Mouse (Mus musculus) B cell, adult 2 months (primary cell): Measurements from ENCODE around the gene Fads1.
"Not testable (repeated sequence)": the region's sequence is repeated elsewhere in the genome, so short reads cannot be mapped to it uniquely, and the experiment has no call there.

Source experiments
- DNase-seq, 2 experiments: peaks; one replicate each; pipeline ENCODE4 v3.0.0; 2022

The Fads1 gene

DNA sequence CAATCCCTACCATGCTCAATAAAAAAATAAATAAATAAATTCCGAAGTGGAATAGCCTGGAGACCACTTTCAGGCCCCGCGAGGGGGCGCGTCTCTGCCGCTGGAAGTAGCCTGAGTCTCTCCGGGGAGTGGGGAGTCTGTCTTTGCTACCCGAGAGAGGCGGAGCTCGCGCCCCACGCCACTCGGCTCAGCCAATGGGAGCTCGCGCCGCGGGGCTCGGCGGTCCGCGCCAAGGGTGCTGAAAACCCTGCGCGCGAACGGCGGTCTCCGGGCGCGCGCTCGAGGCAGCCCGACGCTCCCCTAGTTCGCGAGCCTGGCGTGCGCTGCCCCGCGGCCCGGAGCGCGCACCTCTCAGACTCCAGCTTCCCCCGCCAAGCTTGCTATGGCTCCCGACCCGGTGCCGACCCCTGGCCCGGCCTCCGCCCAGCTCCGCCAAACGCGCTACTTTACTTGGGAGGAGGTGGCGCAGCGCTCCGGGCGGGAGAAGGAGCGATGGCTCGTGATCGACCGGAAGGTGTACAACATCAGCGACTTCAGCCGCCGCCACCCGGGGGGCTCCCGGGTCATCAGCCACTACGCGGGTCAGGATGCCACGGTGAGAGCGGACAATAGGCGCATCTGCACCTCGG lies at the start of gene Fads1:
TSS of gene Fads1 (plus strand) at position 219 of the 629 bp plus-strand sequence.
- DNase-seq, result peak; percentile 74 to 77

DNA sequence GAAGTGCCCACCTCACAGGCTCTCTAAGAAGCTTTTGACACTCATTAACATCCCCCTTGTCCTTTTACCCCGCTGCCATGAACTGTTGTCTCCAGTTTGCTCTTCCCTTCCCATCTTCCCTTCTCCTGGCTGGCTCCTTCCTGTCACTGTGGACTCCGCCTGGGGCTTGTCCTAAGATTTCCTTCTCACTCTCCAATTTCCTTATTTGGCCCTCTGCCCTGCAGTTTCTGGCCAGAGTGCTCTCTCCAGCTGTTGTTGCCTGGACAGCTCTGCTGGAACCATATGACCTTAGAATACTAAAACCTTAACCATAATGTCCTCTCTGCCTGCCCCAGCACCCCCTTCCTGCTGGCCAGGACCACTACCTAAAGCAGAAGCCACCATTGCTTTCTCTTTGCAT lies 48.0 kb upstream of the Fads1 start:
- no peak for DNase-seq

DNA sequence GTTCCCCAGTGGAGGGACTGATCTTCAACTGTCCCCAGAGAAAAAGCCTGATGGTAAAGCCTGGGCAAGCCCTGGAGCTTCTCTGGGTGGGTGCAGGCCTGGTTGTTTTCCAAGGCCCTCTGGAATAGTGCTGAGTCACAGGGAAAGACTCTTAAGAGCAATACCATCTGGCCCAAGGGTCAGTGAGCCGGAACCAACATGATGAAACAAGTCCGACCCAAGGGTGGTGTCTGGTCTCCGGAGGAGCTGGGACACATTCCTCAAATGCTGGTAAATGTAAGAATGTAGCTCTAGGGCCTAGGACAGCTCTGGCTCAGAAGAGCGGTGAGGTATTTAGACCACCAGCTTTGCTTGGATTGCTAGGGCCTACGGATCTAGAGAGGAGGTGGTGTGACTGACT lies 45.3 kb upstream of the Fads1 start:
- DNase-seq, result no peak

DNA sequence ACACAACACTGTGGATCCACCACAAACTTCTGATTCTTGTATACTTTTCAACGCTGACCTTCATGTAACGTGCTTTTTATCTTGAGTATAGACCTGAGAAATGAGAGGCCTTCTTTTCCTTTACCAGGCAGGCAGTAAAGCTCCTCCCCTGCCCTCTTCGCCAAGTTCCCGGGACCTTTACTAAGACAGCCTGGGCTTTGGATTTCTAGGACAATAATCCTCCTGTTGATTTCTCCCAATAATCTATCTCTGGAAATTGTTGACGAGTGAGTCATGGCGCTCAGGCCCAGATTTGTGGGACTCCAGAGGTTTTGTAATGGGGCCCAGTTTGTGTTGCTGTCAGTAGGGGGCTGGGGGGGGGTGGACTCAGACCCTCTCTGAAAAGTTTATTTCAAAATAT lies 43.0 kb upstream of the Fads1 start:
- DNase-seq, result no peak

DNA sequence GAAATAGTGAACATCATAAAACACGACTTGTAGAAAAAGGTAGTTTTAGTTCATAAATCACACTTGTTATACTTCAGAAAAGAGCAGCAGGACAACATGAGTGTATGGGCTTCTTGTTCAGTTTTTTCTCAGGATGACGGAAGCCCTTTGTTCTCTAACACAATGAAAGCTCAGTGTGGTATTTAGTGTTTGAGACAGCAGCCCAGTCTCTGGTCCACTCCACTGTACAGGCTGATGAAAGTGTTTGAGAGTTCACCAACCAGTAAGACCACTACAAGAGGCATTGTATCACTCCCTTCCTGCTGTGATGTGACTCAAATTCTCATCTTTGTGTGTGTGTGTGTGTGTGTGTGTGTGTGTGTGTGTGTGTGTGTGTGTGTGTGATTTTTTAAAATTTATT lies 39.0 kb upstream of the Fads1 start:
- DNase-seq, result no peak

DNA sequence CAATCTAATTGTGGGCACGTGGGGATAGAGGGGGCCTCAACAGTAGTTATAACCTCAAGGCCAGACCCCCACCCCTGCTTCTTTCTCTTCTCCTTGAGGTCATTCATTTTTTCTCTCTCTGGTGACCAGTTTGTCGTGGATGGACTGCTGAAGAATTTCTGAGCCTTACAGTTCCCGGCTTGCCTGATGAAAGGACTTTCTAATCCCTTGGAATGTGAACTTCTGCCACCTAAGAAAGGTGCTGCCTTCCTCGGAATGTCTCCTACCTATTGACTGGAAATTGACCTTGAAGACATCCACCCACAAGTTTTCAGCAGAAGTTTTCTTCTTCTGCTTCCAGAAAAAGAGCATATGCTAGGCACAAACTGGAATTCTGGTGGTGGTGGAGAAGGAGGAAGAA lies 38.2 kb upstream of the Fads1 start:
- no peak for DNase-seq

DNA sequence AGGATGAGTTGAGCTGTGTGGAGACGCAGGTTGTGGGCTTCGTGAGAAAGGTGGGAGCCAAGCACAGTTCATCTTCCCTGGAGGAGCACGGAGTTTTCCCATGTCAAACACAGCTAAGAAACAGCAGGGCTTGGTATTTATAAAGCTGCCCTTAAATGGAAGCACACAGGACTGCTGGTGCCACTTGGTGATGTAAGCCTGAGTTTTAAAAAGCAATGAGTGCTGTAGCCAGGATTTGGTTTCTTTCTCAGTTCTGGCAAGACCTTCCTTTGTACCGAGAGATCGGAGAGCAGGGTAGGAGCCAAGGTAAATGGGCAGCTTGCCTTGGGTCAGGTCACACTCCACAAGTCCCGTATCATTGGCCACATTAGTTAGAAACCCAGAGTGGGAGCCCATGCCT lies 34.1 kb upstream of the Fads1 start:
- no peak for DNase-seq

DNA sequence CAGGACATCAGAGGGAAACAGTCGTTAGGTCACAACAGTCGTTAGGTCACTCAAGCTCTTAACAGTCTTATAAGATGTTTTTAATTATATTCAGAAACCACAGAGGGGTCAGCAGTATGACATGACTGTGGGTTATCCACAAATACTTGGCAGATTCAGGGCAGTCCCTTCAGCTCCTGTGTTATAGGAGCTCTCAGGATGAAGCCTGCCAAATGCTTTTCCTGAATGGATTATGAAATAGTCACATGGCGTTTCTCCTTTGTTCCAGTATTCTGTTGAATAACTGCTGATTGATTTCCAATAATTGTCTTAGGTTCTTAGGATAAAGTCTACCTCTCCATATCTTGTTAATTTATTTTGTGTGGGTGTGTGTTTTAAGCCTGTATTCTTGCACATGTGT lies 33.5 kb upstream of the Fads1 start:
- DNase-seq, result no peak

DNA sequence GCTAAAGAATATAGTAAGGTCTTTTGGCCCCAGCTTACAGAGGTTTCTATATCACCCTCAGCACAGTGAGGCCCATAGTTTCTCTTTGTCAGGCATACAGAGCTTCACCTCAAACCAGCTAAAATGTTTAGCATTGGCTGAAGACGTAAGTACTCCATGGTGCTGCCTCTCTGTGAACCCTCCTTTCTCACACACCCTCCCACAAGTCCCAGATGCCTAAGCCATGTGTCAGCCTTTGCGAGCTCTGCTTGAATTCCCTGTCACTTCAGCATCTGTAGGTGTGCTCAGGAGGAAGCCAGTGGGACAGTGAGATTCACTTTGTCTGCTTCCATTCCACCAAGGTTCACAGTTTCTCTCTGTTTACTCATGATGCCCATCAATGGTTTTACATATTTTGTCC lies 25.0 kb upstream of the Fads1 start:
- no peak for DNase-seq

DNA sequence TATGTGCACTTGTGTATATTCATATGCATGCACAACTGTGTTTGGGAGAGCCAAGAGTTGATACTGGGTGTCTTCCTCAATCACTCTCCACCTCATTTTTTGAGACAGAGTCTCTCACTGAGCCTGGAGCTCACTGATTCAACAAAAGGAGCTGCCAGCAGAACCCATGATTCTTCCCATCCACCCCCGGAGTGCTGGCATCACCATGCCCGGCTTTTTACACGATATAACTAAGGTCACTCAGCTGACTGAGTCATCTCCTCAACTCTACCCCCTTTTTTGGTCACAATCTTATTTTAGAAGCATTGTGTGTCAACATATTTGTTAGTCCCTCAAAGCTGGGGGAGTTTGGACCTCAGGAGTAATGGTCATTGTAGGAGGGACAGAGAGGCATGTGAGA lies 18.8 kb upstream of the Fads1 start:
- no peak for DNase-seq

DNA sequence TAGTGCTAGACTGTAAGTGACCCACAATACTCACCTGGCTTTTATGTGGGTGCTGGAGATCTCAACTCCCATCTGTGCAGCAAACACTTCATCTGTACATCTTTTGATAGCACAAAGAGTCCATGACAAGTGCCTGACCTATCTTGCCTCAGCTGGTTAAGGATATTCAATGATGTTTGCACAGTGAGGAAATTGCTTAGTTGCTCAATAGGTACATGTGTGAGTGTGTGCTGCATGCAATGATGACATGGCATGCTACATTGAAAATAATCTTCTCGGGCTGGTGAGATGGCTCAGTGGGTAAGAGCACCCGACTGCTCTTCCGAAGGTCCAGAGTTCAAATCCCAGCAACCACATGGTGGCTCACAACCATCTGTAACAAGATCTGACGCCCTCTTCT lies 16.8 kb upstream of the Fads1 start:
- not testable (repeated sequence) for DNase-seq

DNA sequence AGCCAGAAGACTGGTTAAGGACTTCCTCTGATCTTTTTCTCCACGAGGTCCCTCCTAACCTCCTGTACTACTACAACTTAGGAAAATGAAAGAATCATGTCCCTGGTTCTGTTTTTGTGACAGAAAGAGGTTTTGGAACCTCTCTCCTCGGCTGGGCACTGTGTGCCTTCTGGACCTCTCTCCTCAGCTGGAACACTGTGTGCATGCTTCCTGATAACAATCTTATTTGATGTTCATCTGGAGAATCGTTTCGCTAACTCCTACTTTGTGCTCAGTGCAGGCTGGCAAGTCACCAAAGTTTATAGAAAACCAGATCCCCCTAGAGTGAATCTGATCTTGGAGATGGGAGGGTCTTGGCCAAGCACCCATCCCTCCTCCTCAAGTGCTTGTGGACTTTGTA lies 15.6 kb upstream of the Fads1 start:
- no peak for DNase-seq

DNA sequence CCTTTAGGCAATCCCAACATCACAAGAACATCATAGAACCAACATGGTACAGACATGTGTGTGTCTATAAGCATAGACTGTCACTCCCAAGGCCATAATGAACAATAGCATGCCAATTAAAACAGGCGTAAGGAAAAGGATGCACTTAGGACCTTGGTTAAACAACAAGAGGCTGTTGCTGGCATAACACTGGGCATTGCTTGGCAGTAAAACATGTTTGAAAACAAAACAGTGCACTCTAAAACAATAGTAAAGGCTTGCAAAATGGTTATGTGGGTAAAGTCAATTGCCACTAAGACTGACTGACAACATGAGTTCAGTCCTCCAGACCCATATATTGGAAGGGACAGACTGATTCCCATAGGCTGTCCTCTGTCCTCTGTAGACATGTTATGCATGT lies 14.7 kb upstream of the Fads1 start:
- no peak for DNase-seq

DNA sequence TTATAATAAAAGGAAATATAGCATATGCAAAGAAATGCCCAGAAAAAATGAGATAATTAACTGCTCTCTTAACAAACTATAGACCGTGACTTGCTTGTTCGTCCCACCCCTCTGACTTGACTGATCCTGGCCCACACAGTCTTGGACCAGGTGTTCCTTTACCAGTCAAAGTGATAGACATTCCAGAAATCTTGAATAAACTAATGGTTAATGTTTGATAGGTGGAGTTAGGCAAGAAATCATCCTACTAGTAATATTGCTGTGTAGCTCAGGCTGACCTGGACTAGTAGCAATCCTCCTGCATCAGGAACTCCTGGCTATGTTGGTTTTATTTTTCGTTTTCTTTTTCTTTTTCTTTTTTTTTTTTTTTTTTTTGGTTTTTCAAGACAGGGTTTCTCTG lies 14.2 kb upstream of the Fads1 start:
- DNase-seq, result no peak

DNA sequence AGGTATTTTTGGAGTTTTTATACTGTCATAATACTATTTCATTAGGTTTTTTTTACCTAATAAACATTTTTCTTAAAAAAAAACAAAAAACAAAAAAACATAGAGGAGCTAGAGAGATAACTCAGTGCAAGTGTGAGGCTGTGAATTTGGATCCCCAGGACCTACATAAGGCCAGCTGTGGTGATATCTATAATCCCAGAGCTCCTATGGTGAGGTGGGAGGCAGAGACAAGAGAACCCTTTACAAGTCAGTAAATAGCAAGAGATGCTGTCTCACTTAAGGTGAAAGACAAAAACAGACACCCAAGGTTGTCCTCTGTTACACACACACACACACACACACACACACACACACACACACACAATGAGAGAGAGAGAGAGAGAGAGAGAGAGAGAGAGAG lies 13.5 kb upstream of the Fads1 start:
- no peak for DNase-seq

DNA sequence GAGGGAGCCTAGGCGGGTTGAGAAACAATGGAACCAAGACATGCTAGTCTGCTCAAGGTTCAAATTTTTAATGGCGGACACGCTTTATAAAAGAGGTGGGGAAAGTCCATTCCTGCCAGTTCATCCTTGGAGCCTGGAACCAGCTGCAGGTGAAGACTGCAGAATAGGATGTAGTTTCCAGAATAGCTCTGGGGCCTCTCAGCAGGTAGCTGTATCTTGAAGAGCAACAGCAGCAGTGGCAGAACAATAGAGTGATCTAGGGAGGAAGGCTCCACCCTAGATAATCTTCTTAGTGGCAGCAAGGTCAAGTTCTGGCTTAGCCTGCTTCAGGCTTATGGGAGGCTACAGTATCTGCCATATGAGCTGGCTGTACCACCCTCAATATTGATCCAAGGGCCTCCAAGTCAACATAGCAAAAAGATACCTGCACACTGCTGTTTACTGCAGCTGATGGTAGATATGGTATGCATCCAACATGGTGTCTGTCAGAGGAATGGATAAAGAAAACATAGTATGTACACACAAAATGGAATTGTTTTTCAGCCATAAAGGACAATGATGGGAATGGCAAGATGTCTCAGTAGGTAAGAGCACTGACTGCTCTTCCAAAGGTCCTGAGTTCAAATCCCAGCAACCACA lies 12.9 kb upstream of the Fads1 start:
- not testable (repeated sequence) for DNase-seq

DNA sequence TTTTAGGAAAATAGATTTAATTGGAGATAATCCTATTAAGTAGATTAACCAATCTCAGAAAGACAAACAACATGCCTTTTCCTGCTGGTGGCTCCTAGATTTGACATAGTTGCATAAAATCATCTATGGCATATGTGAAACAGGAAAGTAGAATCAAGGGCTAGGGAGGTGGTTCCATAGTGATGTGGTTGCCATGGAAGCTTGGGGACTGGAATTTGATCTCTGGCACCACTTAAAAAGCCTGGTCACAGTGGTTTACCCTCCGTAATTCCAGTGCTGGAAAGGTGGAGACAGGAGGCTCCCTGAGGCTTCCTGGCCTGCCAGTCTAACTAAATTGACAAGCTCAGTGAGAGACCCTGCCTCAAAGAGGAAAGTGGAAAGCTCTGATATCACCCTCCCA lies 12.2 kb upstream of the Fads1 start:
- DNase-seq, result no peak

DNA sequence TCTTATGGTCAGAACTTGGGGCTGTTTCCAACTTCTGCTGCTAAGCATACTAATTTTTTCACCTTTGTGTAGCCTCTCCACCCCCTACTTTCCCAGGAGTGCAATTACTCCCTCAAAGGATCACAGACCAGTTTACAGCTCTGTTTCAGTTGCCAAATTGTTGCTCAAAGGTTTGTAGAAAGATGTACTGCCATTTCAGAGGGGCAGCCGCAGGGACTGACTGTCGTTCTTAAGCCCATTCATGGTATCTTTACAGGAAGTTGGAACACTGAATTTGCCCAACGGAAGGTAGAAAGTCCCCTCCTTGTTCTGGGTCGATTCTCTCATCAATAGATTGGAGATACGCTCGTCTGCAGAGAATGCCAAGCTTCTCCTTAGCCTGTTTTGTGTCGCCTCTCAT lies 11.3 kb upstream of the Fads1 start:
- no peak for DNase-seq

DNA sequence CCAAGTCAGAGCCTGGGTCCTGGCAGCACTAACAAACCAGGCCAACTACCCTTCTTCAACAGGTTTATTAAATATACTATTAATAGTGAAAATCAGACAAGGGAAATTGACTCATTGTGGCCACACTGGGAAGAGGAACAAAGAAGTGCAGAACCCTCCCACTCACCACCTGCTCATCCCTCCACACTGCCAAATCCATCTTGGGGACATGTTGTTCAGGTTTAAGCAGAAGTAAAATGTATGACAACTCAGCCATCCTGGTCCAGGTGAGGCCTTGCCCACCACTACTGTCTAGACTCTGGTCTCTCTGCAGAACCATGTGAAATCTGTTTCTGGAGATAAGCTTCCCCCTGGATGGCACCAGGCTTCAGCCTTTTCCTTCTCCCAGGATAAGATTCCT lies 10.8 kb upstream of the Fads1 start:
- no peak for DNase-seq

DNA sequence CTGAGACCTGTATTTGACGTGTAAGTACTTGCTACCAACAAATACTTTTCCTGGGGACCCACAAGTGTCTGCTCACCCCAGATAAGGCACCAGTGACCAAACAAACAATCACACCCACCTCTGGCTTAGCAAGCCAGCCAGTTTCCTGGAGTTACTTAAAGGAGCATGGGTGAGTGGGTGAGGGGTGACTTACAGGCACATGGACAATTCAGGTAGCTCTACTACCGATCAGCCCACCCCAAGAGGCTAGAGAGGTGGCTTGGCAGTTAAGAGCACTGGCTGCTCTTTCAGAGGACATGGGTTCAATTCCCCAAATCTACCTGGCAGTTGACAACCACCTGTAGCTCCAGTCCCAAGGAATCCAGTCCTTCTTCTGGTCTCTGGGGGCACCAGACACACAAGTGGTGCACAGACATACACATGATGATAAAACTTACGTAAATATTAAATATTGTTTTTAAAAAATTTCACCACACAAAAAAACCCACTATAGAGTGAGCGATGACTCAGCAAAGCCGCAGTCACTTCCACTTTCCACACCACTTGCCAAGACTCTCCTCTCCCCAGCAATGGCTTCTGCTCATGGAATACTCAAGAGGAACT lies 9.5 kb upstream of the Fads1 start:
- DNase-seq, result peak in 1 of 2 experiments; percentile 8

DNA sequence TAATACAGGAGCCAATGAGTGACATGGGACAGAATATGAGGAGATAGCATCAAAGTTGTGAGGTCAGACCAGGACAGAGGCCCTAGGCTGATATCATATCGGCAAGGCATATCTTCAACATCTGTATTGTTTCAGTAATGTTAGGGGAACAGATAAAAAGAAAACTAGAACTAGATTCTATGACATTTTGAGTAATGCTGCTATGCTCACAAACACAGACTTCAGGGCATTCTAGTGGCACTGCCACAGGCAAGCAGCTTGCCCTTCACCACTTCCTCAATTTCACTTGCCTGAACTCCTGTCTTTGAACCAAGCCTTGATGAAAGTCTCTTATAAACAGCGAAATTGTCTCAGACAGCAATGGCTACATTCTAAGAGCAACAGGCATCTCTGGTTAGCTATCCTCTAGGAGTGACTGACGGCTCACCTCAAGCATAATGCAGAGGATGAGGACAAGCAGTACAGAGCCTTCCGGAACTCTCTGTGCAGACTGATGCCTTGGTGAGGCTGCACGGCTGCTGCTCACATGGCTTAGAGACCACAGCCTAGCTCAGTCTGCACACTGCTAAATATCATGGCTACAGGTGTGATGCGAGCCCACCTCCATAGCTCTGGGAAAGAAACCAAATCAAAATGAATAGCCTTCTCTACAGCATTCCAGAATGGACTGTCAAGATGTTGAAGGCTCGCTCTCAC lies 8.7 kb upstream of the Fads1 start:
- peak; percentile 7 to 17 for DNase-seq

DNA sequence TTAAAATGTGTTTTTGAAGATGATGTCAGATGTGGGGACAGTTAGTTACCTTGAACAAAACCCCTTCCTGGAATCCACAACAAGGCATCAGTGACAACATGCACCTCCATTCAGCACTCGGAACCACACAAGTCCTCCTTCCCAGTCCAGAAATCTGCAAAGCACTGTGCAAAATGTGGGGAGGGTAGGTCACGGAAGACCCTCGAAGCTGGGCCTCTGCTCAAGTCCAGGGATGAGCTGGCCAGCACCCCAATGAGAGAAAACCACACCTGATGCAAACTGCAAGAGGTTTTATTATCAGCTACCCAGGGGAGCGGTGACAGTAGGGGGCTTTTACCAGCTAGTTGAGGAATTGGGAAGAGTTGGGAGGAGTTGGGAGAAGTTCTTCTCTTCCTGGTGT lies 7.7 kb upstream of the Fads1 start:
- DNase-seq, result no peak

DNA sequence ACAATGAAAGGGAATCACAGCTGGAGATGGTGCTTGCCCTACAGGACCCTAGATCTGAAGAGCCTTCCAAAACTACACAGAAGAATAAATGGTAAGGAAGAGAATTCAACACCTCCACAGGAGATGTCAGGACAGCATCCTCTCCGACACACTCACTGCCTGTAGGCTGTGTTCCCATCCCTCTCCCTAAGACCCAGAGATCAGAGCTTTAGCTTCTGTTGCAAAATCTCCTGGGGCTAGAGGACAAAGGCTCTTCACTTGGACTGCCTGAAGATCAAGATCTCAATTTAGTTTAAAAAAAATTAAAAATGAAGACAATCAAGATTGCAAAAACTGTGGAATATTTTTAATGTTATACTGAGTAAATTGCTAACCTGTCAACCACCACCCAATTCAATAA lies 6.2 kb upstream of the Fads1 start:
- no peak for DNase-seq

DNA sequence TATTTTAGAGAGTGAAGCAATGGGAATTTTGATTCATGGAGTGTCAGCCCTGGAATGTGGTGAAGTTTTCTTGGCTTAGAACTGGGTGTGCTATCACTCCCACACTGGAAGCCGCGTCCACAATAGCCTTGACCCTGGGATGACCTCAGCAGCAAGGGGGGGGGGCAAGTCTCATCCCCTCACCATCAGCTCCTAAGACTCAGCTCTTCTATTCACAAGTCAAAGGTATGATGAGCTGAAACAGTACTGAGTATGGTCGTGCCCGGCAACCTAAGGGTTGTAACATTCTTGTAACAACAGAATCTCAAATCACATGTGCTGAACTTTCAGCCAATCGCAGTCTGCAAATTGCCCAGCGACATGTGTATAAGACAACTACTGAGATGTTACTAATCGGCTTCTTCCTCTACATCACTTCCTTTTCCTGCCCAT lies 5.7 kb upstream of the Fads1 start:
- no peak for DNase-seq
